Mouse (Mus musculus) G1E (cell line): ENCODE data around the gene Tnfsf13.

Experiments
- CTCF ChIP-seq: IDR thresholded peaks from 2 replicates; pipeline ENCODE4 v1.5.1; 2012; ENCODE audit warnings: low read depth, low read length, inconsistent platforms, mixed read lengths
- GATA1 ChIP-seq: IDR thresholded peaks from 2 replicates; pipeline ENCODE4 v1.6.1; 2012; ENCODE audit warnings: borderline replicate concordance, low read length, inconsistent platforms, mixed read lengths
- POLR2AphosphoS5 ChIP-seq: IDR thresholded peaks from 2 replicates; pipeline ENCODE4 v1.6.1; 2012; ENCODE audit warnings: low read depth, low read length, inconsistent platforms; ENCODE audit not compliant: insufficient replicate concordance
- TAL1 ChIP-seq: conservative IDR thresholded peaks from 2 replicates; pipeline ENCODE4 v1.6.1; 2012; ENCODE audit warnings: low read depth, low read length, inconsistent platforms, mixed read lengths

- TF ChIP-seq GATA1 (no peak), CTCF (no peak), POLR2AphosphoS5 (no peak), TAL1 (no peak)
Measured at GRCm38 (mm10) chr11:69661221-69661881, 24.2 kb downstream of the Tnfsf13 start.
